Comparison of ENCODE assay signal across 10 mouse cellular contexts in genomic region chr2:65121435-65121834, GRCm38 (mm10).
DNase-seq lines count a peak whose midpoint lies in the region; ATAC-seq lines count a peak whose summit lies in the region.
"Had no signal": no experiment of that assay in that cellular context is flagged by ENCODE, and none has a peak within 500 bp of the region (broad histone marks: within the 10 kb centered on the region; RNA-seq: fewer than 3 reads in every experiment).

No protein-coding gene starts in this region.

- H3K27ac ChIP-seq in liver, embryonic 11.5 days (ENCODE audit: low read depth, low read length), result no peak overlapping the region
- H3K27ac ChIP-seq: heart, embryonic 15.5 days; macrophage had no signal

- no peaks in the 10 kb centered on the region for H3K36me3 ChIP-seq in liver, embryonic 11.5 days (ENCODE audit: control insufficient read depth, insufficient read depth, low read length)
- H3K36me3 ChIP-seq: heart, embryonic 15.5 days had no signal

- no peaks in the 10 kb centered on the region; the same call in 1 of the 2 replicates for H3K4me1 ChIP-seq in liver, embryonic 11.5 days (replicated peaks; ENCODE audit: control insufficient read depth, insufficient read depth, low read length)

- 6% methylated on average over 1 of the region's 1 CpGs for WGBS in liver, embryonic 11.5 days

- H3K9ac ChIP-seq in liver, embryonic 11.5 days (ENCODE audit: low read depth, low read length), result no peak overlapping the region
- H3K9ac ChIP-seq: heart, embryonic 15.5 days had no signal

- ATAC-seq in liver, embryonic 11.5 days (replicated peaks; ENCODE audit: low FRiP score), result no peak
- ATAC-seq in erythroid progenitor cell, adult 5-6 weeks (replicated peaks; ENCODE audit: low FRiP score, poor library complexity, severe bottlenecking), result no peak

- no peak overlapping the region for H3K4me2 ChIP-seq in liver, embryonic 11.5 days
- H3K4me2 ChIP-seq: heart, embryonic 15.5 days had no signal

- H3K9me3 ChIP-seq in liver, embryonic 11.5 days (ENCODE audit: control insufficient read depth, low read length), result no peaks in the 10 kb centered on the region
- H3K9me3 ChIP-seq: heart, embryonic 15.5 days had no signal

- peak; percentile 66 for DNase-seq in embryo, embryonic 10 days (ENCODE audit: low spot score)
- DNase-seq in embryo, embryonic 9.5 days (ENCODE audit: extremely low spot score), result no peak
- peak; percentile 10 for DNase-seq in liver
- no peak for DNase-seq in liver, embryonic 11.5 days (ENCODE audit: low spot score)
- peak; percentile 77 for DNase-seq in brain, adult 2 months (ENCODE audit: low read depth, low spot score)
- DNase-seq in layer of hippocampus, adult 9-11 months, result peak; percentile 21
- DNase-seq in right cerebral cortex, postnatal 10 days (ENCODE audit: low spot score in 2 of 2), result peak; percentile 59 to 77

- no peak overlapping the region for H3K4me3 ChIP-seq in liver, embryonic 11.5 days (ENCODE audit: low read depth, low read length)
- H3K4me3 ChIP-seq: heart, embryonic 15.5 days had no signal

- no peaks in the 10 kb centered on the region for H3K27me3 ChIP-seq in liver, embryonic 11.5 days (replicated peaks; ENCODE audit: control insufficient read depth, insufficient read depth, low read length)
- H3K27me3 ChIP-seq: heart, embryonic 15.5 days had no signal

Comparison
In these comparisons a context has a peak if more than half of its experiments do, and no peak if none do; other contexts are left out.
1. DNase-seq: peak in embryo, embryonic 10 days (single experiment), liver (single experiment), brain, adult 2 months (single experiment), layer of hippocampus, adult 9-11 months (single experiment) and right cerebral cortex, postnatal 10 days (2 of 2); none in embryo, embryonic 9.5 days (single experiment) and liver, embryonic 11.5 days (single experiment).